Mouse (Mus musculus): Measurements from ENCODE around the gene Gli1.
"Not testable (repeated sequence)": the region's sequence is repeated elsewhere in the genome, so short reads cannot be mapped to it uniquely, and the experiment has no call there.

The Gli1 gene

GRCm38 (mm10) chr10:127322669-127323068 lies 19.1 kb downstream of the Gli1 start:
- DNase-seq (ENCODE audit: low spot score in 2 of 2): no peak

DNA sequence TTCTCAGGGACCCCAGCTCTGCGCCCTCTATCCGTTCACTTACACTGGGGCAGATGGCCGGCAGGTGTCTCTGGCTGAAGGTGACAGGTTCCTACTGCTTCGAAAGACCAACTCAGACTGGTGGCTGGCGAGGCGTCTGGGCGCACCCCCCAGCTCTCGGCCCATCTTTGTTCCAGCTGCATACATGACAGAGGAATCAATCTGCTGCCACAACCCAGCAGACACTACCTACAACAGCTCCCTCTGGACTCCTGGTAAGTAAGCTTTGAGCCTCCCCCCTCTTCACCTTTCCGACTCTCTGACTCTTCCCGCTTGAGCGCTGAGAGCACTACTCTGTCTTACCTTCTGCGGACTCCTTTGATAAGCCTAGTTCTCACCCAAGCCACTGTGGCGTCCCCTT lies 19.6 kb downstream of the Gli1 start:
- no peak for DNase-seq (ENCODE audit: low spot score in 2 of 2)

DNA sequence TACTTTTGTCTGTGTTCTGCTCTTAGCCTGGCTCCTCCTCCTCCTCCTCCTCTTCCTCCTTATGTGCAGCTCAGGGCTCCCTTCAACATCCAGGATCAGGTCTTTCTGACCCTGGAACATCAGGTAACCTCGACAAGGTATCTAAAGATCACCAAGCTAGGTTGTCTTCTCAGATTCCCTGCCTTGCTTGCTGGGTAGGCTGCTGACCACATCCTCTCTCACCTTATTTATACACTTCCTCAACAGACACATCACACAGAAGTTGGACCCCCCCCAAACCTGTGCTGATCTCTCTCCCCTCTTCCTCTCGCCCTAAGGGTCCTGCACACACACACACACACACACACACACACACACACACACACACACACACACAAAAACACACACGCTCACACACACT lies 20.2 kb downstream of the Gli1 start, which contains the start of gene Arhgap9:
Arhgap9 (plus strand) TSS at position 344 of the 400 bp plus-strand sequence.
- peak in 1 of 2 experiments; percentile 49 for DNase-seq (ENCODE audit: low spot score in 2 of 2)

GRCm38 (mm10) chr10:127319969-127320368 lies 21.8 kb downstream of the Gli1 start:
- no peak for DNase-seq (ENCODE audit: low spot score in 2 of 2)

GRCm38 (mm10) chr10:127318009-127318408 lies 23.8 kb downstream of the Gli1 start:
- DNase-seq (ENCODE audit: low spot score in 2 of 2): no peak

DNA sequence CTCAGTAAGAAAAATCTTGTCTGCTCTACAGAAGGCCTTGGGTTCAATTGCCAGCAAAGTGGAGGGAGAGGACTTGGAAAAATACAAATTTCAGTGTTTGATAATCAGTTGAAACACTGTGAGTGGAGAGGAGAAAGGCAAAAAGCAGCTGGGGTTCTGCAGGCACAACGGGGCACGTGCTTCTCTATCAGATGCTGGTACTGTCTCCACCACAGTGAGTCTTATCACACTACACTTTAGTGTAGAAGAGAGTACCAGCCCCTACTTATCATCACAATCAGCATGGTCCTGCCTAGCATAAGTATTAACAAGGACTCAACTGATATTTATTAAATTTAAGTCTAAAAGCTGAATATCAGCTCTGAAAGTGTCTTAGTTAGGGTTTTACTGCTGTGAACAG lies 24.5 kb downstream of the Gli1 start:
- no peak for DNase-seq (ENCODE audit: low spot score in 2 of 2)

GRCm38 (mm10) chr10:127314950-127315349 lies 26.8 kb downstream of the Gli1 start:
- not testable (repeated sequence) for DNase-seq (ENCODE audit: low spot score in 2 of 2)

DNA sequence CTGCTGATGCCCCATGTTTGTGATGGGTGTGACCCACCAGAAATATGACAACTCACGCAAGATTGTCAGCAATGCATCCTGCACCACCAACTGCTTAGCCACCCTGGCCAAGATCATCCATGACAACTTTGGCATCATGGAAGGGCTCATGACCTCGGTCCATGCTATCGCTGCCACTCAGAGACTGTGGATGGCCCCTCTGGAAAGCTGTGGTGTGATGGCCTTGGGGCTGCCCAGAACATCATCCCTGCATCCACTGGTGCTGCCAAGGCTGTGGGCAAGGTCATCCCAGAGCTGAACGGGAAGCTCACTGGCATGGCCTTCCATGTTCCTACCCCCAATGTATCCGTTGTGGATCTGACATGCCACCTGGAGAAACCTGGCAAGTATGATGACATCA lies 28.3 kb downstream of the Gli1 start:
- DNase-seq (ENCODE audit: low spot score in 2 of 2): not testable (repeated sequence)

DNA sequence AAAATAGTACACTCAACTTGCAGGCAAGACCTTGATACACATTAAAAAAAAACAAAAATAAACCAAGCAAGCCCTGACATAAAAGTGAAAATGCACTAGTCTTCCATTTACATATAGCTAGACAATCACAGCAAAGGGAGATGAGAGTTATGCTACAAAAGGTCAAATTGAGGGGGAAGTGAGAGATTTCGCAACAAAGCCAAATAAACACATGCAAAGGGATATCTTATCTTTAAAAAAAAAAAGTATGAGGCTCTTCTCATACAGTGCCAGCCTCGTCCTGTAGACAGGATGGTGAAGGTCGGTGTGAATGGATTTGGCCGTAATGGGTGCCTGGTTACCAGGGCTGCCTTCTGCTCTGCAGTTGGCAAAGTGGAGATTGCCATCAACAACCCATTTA lies 28.9 kb downstream of the Gli1 start:
- DNase-seq (ENCODE audit: low spot score in 2 of 2): no peak

DNA sequence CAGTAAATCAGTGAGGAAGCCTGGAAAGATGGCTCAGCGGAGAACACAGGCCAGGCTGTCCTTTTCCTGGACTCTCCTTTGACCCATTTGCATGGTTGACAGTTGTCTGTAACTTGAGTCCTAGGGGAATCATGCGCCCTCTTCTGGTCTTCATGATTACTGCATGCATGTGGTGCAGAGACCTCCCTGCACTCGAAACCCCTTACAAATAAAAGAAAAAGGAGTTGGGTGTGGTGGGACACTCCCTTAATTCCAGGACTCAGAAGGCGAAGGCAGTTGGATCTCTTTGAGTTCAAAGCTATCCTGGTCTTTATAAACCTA lies 29.5 kb downstream of the Gli1 start:
- DNase-seq (ENCODE audit: low spot score in 2 of 2): peak; percentile 81 to 87

- peak; percentile 88 to 89 for DNase-seq (ENCODE audit: low spot score in 2 of 2)
These were observed 30.1 kb downstream of the Gli1 start, which contains the start of gene Mars for GRCm38 (mm10) chr10:127311476-127312355. Mars (minus strand) TSS chr10:127311786.

DNA sequence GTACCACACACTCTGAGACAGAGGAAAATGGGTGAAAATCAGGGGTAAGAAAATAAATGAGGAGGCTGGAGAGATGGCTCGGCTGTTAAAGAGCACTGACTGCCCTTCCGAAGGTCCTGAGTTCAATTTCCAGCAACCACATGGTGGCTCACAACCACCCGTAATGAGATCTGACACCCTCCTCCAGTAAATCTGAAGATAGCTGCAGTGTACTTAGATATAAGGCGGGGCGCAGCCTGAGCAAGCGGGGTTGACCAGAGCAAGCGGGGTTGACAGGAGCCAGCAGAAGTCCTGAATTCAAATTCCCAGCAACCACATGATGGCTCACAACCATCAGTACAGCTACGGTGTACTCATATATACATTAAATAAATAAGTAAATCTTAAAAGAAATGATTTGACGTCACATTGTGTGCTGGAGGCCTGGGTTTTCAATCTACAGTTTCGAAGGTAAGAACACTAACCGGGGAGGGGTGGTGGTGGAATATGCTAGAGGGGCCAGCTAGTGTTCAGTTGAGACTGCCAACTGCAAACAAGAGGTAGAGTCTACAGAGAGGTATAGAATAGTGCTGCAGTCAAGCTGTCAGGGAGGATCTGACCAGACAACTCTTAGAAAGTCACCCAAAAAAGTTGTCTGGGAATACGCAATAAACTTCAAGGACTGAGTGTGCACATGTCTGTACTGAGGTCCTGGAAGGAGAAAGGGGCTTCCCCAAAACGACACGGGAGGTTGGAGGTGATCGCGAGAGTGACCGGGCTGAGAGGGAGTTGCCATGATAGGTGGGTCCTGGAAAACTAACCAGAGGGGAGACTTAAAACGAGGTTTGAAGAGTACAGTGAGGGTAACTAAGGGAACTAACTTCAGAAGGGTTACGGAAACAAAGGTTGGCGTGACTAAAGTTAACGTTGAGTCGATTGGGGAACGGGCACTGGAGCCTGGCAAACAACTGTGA lies 31.0 kb downstream of the Gli1 start:
- DNase-seq (ENCODE audit: low spot score in 2 of 2): no peak

DNA sequence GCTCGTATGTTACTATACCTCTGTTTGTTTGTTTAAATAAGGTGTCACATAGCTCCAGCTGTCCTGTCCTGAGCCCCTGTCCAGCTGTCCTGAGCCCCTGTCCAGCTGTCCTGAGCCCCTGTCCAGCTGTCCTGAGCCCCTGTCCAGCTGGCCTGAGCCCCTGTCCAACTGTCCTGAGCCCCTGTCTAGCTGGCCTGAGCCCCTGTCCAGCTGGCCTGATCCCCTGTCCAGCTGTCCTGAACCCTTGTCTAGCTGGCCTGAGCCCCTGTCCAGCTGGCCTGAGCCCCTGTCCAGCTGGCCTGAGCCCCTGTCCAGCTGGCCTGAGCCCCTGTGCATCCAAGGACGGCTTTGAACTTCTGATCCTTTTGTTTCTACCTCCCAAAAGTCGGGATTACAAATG lies 32.6 kb downstream of the Gli1 start:
- not testable (repeated sequence) for DNase-seq (ENCODE audit: low spot score in 2 of 2)

DNA sequence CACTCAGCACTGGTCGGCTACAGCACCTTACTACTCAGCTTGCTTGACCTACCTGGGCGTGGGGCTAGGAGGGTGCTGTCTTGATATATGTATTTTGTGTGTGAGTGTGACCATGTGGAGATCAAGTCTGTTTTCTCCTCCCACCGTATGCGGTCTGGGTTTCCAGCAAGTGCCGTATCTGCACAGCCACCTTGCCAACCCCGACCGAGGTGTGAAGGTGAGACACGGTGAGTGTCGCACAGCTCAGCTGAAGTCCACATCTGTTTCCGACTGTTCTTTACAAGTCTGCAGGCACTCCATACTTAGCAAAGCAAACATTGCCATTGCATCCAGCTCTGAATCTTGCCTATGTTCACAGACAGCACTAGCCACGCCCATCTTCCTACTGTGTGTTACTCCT lies 38.6 kb downstream of the Gli1 start:
- no peak for DNase-seq (ENCODE audit: low spot score in 2 of 2)

DNA sequence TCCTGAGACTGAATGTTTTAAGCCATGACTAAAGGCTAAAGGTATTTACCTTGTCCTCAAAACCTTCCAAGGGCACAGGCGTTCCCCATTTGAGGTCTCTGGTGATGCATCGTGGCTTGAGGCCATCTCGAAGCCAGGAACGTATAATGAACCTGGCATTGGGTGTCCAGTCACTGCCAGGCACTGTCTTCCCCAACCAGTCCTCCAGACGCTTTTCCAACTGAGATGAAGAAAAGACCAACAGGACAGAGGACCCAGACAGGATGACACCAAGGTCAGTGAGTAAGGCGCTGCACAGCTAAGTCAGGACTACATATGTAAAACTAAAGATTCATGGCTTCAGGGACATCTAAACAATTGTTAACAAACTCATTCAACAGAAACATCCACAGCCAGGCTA lies 41.4 kb downstream of the Gli1 start:
- DNase-seq (ENCODE audit: low spot score in 2 of 2): no peak

- no peak for DNase-seq (ENCODE audit: low spot score in 2 of 2)
These were observed 44.5 kb downstream of the Gli1 start for GRCm38 (mm10) chr10:127297015-127297871.

DNA sequence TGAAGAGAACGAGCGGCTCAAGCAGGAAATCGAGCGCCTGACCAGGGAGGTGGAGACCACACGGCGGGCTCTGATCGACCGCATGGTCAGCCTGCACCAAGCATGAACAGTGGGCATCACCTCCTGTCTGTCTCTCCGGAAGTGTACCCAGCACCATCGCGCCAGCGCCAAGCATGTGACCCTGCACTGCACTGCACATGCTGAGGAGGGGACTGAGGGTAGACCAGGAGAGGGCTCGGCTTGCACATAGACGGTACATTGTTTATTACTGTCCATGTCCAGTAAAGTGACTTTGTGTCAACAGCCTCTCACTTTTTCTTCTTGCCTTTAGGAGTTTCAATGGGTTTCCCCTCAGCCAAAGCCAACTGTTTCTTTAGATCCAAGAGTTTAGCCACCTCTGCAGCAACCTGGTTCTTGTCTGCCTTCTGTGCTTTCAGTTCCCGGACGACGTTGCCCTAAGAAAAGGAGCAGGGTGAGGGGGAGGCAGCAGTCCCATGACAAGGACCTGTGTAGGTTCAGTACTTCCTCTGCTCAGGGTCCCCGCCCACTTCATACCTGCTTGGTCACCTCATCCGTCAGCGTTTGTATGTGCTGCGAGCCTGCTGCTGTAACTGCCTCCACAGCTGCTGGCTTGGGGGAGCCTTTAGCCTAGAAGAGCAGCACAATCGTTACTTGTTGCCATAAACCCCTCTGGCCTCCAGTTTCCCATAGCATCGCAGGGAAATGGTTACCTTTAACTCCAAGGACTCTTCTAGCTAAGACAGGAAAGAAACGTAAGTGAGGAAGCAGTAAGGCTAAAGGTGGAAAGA lies 45.6 kb downstream of the Gli1 start:
- no peak for DNase-seq (ENCODE audit: low spot score in 2 of 2)

GRCm38 (mm10) chr10:127294895-127295510 lies 46.8 kb downstream of the Gli1 start:
- DNase-seq (ENCODE audit: low spot score in 2 of 2): no peak

GRCm38 (mm10) chr10:127293590-127294113 lies 48.1 kb downstream of the Gli1 start:
- no peak for DNase-seq (ENCODE audit: low spot score in 2 of 2)

DNA sequence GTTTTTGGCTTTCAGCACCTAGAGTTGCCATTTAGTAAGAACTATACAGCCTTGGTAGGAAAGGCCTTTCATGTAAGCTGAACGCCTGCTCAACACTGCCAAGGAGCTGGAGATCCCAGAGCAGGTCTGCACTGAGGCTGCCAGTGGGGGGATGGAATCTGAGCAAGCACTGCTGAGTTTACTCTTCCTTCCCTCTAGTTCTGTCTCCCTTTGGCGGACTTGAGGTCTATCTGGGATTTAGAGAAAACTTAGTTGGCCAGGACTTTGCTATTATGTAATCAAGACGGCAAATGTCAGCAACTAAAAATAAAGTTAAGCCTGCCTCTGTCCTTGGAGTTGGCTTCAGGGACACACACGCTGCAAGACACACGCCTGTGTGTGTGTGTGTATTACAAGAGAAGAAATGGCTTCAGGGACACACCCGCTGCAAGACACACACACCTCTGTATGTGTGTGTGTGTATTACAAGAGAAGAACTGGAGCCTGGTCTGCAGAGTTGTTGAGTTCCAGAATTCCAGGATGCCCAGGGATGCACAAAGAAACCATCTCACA lies 48.7 kb downstream of the Gli1 start:
- DNase-seq (ENCODE audit: low spot score in 2 of 2): no peak

Data from thymus, postnatal 10 days (tissue).